Mouse (Mus musculus) testis, adult 2 months (tissue): Measurements from ENCODE around the gene Arf1.

ENCODE experiments used
- CTCF ChIP-seq: fragments of 200-500 bp; IDR thresholded peaks from 2 replicates; pipeline ENCODE4 v1.5.1; 2012; ENCODE audit warnings: low read depth, mild to moderate bottlenecking, inconsistent platforms, low read length, moderate library complexity; ENCODE audit not compliant: control insufficient read depth, insufficient read depth, insufficient replicate concordance
- POLR2A ChIP-seq: fragments of 200-500 bp; IDR thresholded peaks from 2 replicates; pipeline ENCODE4 v1.6.1; 2012; ENCODE audit warnings: low read depth, mild to moderate bottlenecking, inconsistent platforms, low read length, moderate library complexity; ENCODE audit not compliant: control insufficient read depth

- TF ChIP-seq POLR2A (no peak), CTCF (no peak)
These were observed 36.0 kb downstream of the Arf1 start, which contains the start of gene Guk1 for GRCm38 (mm10) chr11:59192059-59192386.
